Mouse (Mus musculus) midbrain, embryonic 10.5 days (tissue): ENCODE results near the gene Steap3. TPM values are rescaled to one million over a fixed set of nuclear protein-coding genes. Genes with fewer than 3 reads are reported as not detected.

ENCODE experiments used
- DNase-seq: peaks from one replicate; pipeline ENCODE4 v3.0.0-alpha.2; 2017; ENCODE audit warnings: low spot score
- H3K27ac ChIP-seq: fragments of 300-500 bp; sonication (generic); replicated peaks from 2 replicates; pipeline ENCODE4 v1.5.1; 2016; ENCODE audit warnings: mild to moderate bottlenecking
- H3K27me3 ChIP-seq: fragments of 300-500 bp; sonication (generic); 2 replicates; pipeline ENCODE4 v1.6.1; 2016; ENCODE audit warnings: low read depth, mild to moderate bottlenecking; ENCODE audit not compliant: poor library complexity, severe bottlenecking
- H3K36me3 ChIP-seq: fragments of 300-500 bp; sonication (generic); 2 replicates; pipeline ENCODE4 v1.6.1; 2016; ENCODE audit warnings: mild to moderate bottlenecking, moderate library complexity
- H3K4me1 ChIP-seq: fragments of 300-500 bp; sonication (generic); 2 replicates; pipeline ENCODE4 v1.6.1; 2016
- H3K4me3 ChIP-seq: fragments of 300-500 bp; sonication (generic); 2 replicates; pipeline ENCODE4 v1.5.1; 2016; ENCODE audit warnings: mild to moderate bottlenecking, moderate library complexity
- H3K9me3 ChIP-seq: fragments of 300-500 bp; sonication (generic); replicated peaks from 2 replicates; pipeline ENCODE4 v1.6.1; 2016; ENCODE audit warnings: mild to moderate bottlenecking
- WGBS: fragments of 180-500 bp; shearing (Covaris S2); methylation state at CpG from one replicate; pipeline ENCODE4 v1.1.7; 2016; 5-methylcytosine and 5-hydroxymethylcytosine counted together
- polyA plus RNA-seq: library from polyadenylated mRNA; unstranded; fragments of >200 nt; fragmentation: Nextera tagmentation; extraction: Ambion mirVana; gene quantifications from 2 replicates; pipeline ENCODE4 v1.2.1, GENCODE M21; 2016

Steap3 gene
- polyA plus RNA-seq, 1 experiment from 2014 or later, result 3.5 TPM

GRCm38 (mm10) chr1:120162616-120163015 lies 109.9 kb downstream of the Steap3 start:
- DNase-seq, result no peak
- no peak overlapping the region for H3K27ac ChIP-seq
- no peaks in the 10 kb centered on the region for H3K9me3 ChIP-seq
- WGBS, result 67% methylated on average over 1 of the region's 1 CpGs
- H3K36me3 ChIP-seq, result no peaks in the 10 kb centered on the region
- H3K4me3 ChIP-seq, result no peak overlapping the region
- H3K27me3 ChIP-seq, result no peaks in the 10 kb centered on the region
- no peaks in the 10 kb centered on the region for H3K4me1 ChIP-seq

GRCm38 (mm10) chr1:120161502-120161901 lies 111.0 kb downstream of the Steap3 start:
- Histone ChIP-seq H3K4me1 (no peaks in the 10 kb centered on the region), H3K27me3 (no peaks in the 10 kb centered on the region), H3K27ac (no peak overlapping the region), H3K4me3 (no peak overlapping the region), H3K9me3 (no peaks in the 10 kb centered on the region), H3K36me3 (no peaks in the 10 kb centered on the region)
- no peak for DNase-seq
- 97% methylated on average over 5 of the region's 5 CpGs for WGBS

GRCm38 (mm10) chr1:120158474-120159127 lies 113.9 kb downstream of the Steap3 start:
- Histone ChIP-seq H3K27me3 (no peaks in the 10 kb centered on the region), H3K9me3 (no peaks in the 10 kb centered on the region), H3K36me3 (no peaks in the 10 kb centered on the region), H3K27ac (no peak overlapping the region), H3K4me1 (no peaks in the 10 kb centered on the region), H3K4me3 (no peak overlapping the region)
- 91% methylated on average over 9 of the region's 9 CpGs for WGBS
- no peak for DNase-seq

GRCm38 (mm10) chr1:120155325-120155724 lies 117.2 kb downstream of the Steap3 start:
- H3K36me3 ChIP-seq, result no peaks in the 10 kb centered on the region
- H3K9me3 ChIP-seq, result no peaks in the 10 kb centered on the region
- H3K27me3 ChIP-seq, result no peaks in the 10 kb centered on the region
- no peak overlapping the region for H3K4me3 ChIP-seq
- WGBS, result 31% methylated on average over 1 of the region's 1 CpGs
- DNase-seq, result peak; percentile 43
- H3K27ac ChIP-seq, result no peak overlapping the region
- H3K4me1 ChIP-seq, result no peaks in the 10 kb centered on the region

GRCm38 (mm10) chr1:120154232-120154631 lies 118.3 kb downstream of the Steap3 start:
- Histone ChIP-seq H3K4me3 (no peak overlapping the region), H3K27ac (no peak overlapping the region), H3K4me1 (no peaks in the 10 kb centered on the region), H3K36me3 (no peaks in the 10 kb centered on the region), H3K27me3 (no peaks in the 10 kb centered on the region), H3K9me3 (no peaks in the 10 kb centered on the region)
- peak; percentile 29 for DNase-seq

- H3K4me3 ChIP-seq, result no peak overlapping the region
- H3K4me1 ChIP-seq, result 0 out of 2 replicates have a peak, but pooled peaks cover 4% of the 10 kb centered on the region
- no peak for DNase-seq
- H3K36me3 ChIP-seq, result no peaks in the 10 kb centered on the region
- no peaks in the 10 kb centered on the region for H3K27me3 ChIP-seq
- H3K27ac ChIP-seq, result no peak overlapping the region
- no peaks in the 10 kb centered on the region for H3K9me3 ChIP-seq
Measured at GRCm38 (mm10) chr1:120146994-120147393, 125.5 kb downstream of the Steap3 start.

GRCm38 (mm10) chr1:120145527-120146216 lies 126.8 kb downstream of the Steap3 start:
- Histone ChIP-seq H3K27me3 (no peaks in the 10 kb centered on the region), H3K4me1 (0 out of 2 replicates have a peak, but pooled peaks cover 4% of the 10 kb centered on the region), H3K9me3 (no peaks in the 10 kb centered on the region), H3K36me3 (no peaks in the 10 kb centered on the region), H3K27ac (no peak overlapping the region), H3K4me3 (no peak overlapping the region)
- no peak for DNase-seq
- 91% methylated on average over 8 of the region's 8 CpGs for WGBS

GRCm38 (mm10) chr1:120142551-120142950 lies 130.0 kb downstream of the Steap3 start:
- Histone ChIP-seq H3K4me3 (no peak overlapping the region), H3K9me3 (no peaks in the 10 kb centered on the region), H3K27ac (no peak overlapping the region), H3K27me3 (no peaks in the 10 kb centered on the region), H3K4me1 (peaks cover 16% of the 10 kb centered on the region), H3K36me3 (no peaks in the 10 kb centered on the region)
- WGBS, result 88% methylated on average over 5 of the region's 5 CpGs
- no peak for DNase-seq

Other genes with a start within 250 kb of the Steap3 start
- 6.6 and 7.4 TPM in 2 replicates for gene Tmem37, start 198.6 kb downstream of the Steap3 start, polyA plus RNA-seq
- 767 and 805 TPM in 2 replicates for gene Dbi, start 151.6 kb downstream of the Steap3 start, polyA plus RNA-seq
- 22.3 and 27.2 TPM in 2 replicates for gene 3110009E18Rik, start 151.5 kb downstream of the Steap3 start, polyA plus RNA-seq
- gene C1ql2, start 67.9 kb upstream of the Steap3 start, polyA plus RNA-seq, result 0.19 and 1.0 TPM in 2 replicates
- gene Marco, start 232.3 kb upstream of the Steap3 start, polyA plus RNA-seq, result not detected in 2 replicates